Mouse (Mus musculus): Measurements from ENCODE around the gene Gm43738.

The Gm43738 gene

GRCm38 (mm10) chr3:89043359-89043758 is 57.5 kb downstream of the Gm43738 start:
- no peak for DNase-seq (ENCODE audit: low spot score in 2 of 2)

All from right cerebral cortex, postnatal 10 days (tissue).